Mouse (Mus musculus) megakaryocyte, embryonic 14.5 days (primary cell): ENCODE measurements around the gene Cdc42.

ENCODE experiments used
- FLI1 ChIP-seq: IDR thresholded peaks from 2 replicates; pipeline ENCODE4 v1.6.1; 2012; ENCODE audit warnings: low read length, inconsistent platforms, mixed read lengths
- GATA1 ChIP-seq: IDR thresholded peaks from 3 replicates; pipeline ENCODE4 v1.6.1; 2012; ENCODE audit warnings: mixed read lengths, low read length, inconsistent platforms, borderline replicate concordance

DNA sequence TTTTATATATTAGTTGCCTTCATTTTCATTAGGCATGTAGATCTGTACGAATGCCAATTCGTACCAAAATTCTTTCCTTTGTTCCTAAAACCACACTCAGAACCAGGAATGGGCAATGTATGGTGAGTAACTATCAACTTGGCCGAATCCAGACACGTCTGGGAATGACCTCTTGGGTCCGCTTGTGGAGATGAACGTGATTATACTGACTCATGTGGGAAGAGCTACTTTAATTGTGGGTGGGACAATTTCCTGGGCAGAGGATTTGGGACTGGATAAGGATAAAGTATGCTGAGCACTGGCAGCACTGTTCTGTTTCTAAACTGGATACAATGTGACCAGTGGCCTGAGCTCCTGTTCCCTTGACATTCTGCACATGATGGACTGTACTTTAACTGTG, 32.6 kb downstream of the Cdc42 start:
- no peak for TF ChIP-seq GATA1
- TF ChIP-seq FLI1, result no peak
